Mouse (Mus musculus): ENCODE data around the gene Arl4c.
"Not testable (repeated sequence)": the region's sequence is repeated elsewhere in the genome, so short reads cannot be mapped to it uniquely, and the experiment has no call there.

The Arl4c gene

GRCm38 (mm10) chr1:88655473-88656095 is 46.4 kb downstream of the Arl4c start:
- peak; percentile 53 for DNase-seq (ENCODE audit: low read depth)

- peak; percentile 92 for DNase-seq (ENCODE audit: low read depth)
These were observed 47.2 kb downstream of the Arl4c start for GRCm38 (mm10) chr1:88654521-88655472.

DNA sequence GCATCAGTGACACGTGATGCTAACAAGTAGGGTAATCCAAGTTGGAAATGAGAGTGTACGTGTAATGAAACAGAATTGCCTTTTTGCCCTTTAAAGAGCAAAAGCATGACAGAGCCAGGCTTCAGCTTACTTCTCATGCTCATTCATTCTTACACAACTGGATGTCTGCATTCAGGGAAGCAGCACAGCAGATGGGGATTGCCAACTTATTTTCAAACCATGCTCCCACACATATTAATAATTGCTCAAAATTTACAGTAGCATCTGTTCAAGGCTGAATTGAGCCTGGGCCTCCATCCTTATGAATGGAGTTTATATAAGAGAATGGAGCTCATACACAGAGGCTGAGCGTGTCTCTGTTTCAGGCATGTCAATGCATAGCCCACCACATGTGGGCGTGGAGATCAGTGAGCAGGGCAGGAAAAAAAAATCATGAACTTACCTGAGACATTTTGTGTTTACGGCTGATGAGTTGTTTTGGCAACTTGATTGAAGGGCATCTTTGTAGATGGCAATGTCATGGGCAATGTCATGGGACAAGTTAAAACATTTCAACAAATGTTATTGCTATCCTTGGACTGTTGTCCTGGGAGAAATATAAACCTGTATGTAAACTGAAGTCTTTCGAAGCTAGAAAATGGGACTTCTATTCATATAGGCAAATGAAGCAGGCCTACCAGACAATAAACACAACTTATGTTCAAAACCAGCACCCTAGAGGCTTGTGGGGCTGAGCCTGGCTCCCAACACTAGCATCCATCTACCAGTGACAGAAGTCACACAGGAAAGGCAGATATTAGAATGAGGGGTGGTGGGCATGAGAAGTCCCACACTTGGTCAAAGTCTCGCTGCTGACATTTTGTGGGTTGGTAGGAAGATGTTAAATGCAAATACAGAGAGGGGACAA is 48.2 kb downstream of the Arl4c start:
- DNase-seq (ENCODE audit: low read depth): peak; percentile 42

DNA sequence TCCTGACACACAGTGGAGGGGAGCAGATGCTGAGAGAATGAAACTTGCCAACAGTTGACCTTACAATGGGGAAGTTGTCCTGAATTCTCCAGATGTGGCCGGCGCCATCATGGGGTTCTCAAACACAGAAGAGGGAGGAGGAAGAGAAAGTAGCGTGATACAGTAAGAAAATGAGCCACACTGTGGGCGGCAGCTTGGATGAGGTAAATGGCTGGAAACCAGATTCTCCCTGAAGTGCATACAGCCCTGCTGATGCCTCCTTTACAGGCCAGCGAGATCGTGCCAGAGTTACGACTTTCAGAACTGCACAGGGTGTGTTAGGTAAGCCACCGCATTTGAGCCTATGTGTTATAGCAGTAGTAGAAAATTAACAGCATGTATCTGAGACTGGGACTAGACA is 49.3 kb downstream of the Arl4c start:
- no peak for DNase-seq (ENCODE audit: low read depth)

- no peak for DNase-seq (ENCODE audit: low read depth)
These were observed 50.4 kb downstream of the Arl4c start for GRCm38 (mm10) chr1:88651668-88652067.

GRCm38 (mm10) chr1:88648742-88649141 is 53.3 kb downstream of the Arl4c start:
- no peak for DNase-seq (ENCODE audit: low read depth)

DNA sequence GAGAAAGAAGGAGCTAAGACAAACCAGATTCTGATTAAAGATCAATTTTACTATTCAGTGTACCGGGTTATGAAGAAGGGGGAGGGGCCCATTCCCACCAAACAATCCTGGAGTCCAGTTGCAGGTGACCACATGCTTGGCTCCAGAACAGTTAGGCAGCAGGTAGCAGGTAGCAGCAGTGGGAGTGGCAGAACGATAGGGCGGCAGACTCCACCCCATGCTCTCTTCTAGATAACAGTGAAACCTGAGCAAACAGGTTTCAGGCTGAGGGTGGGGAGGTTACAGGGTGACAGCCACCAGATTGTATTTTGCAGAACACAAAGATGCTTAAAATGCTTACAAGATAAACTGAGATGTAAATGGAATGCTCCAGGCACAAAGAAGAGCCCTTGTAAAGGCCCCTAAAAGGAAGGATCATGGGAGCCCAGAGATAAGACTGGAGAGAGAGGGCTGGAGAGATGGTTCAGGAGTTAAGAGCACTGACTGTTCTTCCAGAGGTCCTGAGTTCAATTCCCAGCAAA is 56.4 kb downstream of the Arl4c start:
- peak; percentile 43 for DNase-seq (ENCODE audit: low read depth)

DNA sequence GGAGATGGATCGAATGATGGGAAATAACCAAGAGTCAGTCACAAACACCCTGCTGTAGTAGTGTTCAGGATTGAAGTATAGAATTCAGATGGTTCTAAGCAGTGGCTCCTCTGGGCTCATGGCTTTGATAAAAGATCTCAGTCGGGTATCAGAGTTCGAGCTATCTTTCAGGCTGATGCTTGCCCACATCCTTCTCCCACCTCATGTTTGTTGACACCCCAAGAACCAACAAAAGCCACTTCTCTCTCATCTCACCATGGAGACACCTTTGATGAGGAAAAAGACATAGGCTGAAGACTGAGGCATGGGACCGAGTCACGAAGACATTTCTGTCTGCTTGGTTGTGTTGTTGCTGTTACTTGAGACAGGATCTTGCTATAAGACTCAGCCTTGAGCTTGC is 57.6 kb downstream of the Arl4c start:
- peak; percentile 56 for DNase-seq (ENCODE audit: low read depth)

DNA sequence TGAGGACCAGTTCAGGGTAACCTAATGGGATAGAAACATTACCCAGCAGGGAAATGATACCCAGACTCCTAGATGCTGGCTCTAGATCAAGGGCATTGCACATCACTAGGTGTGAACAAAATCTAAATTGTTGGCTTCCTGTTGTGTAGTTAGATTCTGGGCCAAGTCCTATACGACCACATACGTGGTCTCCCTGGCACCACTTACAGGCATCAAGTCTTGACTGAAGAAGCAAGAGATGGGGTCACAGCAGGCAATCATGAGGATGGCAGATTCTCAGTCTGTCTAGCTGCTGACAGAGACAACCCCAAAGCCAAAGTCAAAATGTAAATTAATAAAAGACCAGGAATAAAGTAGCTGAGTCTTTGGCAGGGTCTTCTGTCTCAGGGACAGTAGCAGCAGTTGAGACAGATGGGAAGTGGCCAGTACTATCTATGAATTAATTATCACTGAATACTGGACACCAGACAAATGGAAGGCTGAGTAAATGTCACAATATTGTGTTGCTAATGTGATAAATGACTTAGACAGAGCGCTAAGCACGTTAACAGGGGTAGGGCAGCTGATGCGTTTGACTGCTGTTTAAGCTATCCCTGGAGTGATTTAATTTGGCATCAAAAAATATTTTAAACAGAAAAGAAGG is 58.7 kb downstream of the Arl4c start:
- DNase-seq (ENCODE audit: low read depth): no peak

DNA sequence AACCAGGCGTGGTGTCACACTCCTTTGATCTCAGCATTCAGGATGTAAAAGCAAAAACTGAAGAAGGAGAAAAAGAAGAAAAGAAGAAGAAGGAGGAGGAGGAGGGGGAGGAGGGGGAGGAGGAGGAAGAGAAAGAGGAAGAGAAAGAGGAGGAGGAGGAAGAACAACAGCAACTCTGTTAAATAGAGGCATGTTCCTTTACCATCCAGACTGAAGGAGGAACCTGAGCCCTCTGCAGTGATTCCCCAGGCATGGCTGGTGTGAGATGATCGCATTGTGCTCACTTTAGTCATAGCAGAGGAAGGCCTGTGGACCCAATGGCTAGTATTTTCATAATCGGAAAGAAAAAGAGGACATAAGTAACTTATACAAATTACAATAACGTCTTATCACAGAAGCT is 59.3 kb downstream of the Arl4c start:
- DNase-seq (ENCODE audit: low read depth): no peak

GRCm38 (mm10) chr1:88641678-88642215 is 60.3 kb downstream of the Arl4c start:
- no peak for DNase-seq (ENCODE audit: low read depth)

- no peak for DNase-seq (ENCODE audit: low read depth)
These were observed 60.8 kb downstream of the Arl4c start for GRCm38 (mm10) chr1:88641194-88641593.

DNA sequence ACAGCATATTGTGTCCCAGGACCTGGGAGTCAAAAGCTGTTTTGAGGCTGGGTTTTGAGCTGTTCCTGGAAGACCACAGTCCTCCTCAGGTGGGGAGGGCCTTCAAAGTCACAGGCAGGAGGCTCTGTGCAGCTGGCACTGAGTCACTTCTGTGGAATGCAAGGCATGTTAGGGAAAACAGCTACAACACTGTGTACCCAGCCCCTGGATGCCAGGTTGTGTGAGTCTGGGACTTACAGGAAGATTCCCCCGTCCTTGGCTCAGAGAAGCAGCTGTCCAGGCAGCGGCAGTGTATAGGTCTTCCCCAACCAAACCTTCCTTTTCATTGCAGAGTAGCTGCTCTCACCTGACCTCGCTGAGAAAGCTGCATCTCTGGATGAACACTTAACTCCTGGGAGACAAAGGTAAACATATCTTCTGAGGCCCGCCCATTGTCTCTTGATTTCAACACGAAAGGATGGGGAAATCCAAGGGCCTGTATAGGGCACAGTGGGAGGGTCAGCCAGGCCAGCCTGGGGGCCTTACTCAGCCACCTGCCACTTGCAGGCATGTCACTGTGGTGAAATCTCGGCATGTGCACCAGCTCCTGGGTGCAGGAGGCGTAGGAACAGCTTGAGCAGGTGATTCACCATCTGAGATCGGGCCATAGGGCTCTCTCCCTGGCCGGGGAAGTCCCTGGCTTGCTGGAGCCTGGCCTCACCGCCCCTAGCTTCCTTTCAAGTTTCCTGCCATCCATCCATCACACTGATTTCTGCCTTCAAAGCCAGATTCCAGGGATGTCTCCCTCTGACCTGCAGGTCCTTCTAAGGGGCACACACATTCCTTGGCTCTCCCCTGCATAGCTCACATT is 62.4 kb downstream of the Arl4c start:
- peak; percentile 70 for DNase-seq (ENCODE audit: low read depth)

- peak; percentile 75 for DNase-seq (ENCODE audit: low read depth)
These were observed 63.4 kb downstream of the Arl4c start for GRCm38 (mm10) chr1:88638622-88639021.

DNA sequence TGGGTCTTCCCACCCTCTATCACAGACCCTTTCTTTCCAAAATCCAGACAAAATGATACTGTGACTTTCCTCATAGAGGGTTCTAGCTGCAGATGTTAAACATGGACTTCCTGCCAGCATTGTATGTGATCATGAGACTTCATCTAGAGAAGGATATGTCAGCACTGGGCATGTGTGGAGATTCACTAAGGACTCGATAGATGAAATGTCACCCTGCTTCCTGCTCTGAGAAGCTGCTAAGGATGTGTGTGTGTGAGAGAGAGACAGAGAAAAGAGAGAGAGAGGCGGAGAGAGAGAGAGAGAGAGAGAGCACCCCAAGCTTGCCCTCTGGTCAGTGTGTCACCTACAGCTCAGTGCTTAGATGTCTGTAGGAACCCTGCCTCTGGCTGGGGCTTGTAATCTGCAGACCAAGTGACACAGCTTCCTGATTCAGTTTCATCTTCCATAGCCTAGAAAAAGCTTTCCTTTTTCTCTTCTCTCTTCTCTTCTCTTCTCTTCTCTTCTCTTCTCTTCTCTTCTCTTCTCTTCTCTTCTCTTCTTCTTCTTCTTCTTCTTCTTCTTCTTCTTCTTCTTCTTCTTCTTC is 65.4 kb downstream of the Arl4c start:
- DNase-seq (ENCODE audit: low read depth): not testable (repeated sequence)

DNA sequence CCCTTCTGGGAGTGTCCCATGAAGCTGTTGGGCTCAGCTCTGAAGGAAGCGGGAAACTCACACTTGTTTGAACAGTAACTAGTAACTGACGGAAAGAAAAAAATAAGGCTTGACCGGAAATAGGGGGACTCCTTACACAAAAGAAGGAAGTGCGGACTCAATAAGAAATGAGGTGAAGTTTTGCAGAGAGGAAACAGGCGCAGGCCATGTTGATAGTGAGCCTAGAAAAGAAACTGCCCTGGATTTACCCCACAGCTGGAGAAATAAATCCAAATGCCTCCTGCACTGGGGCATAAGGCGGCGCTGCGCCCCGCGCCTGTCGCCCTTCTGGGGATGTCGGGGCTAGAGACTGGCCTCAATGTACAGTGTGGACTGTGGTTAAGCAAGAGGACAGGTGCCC is 66.4 kb downstream of the Arl4c start:
- no peak for DNase-seq (ENCODE audit: low read depth)

GRCm38 (mm10) chr1:88632851-88633250 is 69.2 kb downstream of the Arl4c start:
- DNase-seq (ENCODE audit: low read depth): no peak

GRCm38 (mm10) chr1:88629966-88630488 is 72.0 kb downstream of the Arl4c start:
- no peak for DNase-seq (ENCODE audit: low read depth)

DNA sequence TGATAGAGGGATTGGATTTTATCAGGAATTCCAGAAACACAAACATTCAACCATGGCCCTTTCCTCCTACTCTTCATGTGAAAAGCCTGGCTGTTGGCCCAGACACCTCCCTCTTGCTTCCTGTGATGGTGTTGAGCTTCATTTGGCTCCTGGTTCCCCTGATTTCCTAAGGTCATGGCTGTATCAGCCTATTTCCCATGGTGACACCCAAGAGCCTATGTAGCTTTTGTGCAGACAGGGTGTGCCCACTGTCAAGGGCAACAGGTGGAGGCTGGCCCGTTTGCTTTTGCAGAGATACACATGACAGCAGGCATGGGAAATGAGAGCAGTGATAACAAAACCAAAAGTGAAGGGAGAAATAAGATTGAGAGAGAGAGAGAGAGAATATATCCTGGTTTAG is 76.8 kb downstream of the Arl4c start:
- peak; percentile 72 for DNase-seq (ENCODE audit: low read depth)

DNA sequence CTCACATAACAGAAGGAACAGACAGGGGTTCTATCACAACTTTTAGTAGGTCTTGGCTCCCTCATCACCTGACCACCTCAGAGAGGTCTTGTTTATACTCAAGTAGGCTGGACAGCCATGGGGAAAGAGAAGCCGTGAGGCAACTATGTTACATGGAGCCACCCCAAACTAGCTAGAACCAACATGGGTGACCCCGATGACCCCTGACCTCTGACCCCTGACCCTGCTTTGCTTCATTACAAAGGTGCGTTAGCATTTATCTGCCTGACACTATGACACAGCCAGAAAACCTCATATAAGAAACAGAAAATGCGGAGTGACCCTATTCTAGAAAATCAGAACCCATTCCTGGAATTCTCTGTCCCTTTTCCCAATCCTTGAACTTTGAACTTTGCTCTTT is 77.6 kb downstream of the Arl4c start:
- no peak for DNase-seq (ENCODE audit: low read depth)

Data from induced T-regulatory cell, adult 2 months (primary cell).